Mouse (Mus musculus) small intestine, adult 2 months (tissue): ENCODE measurements around the gene Nkap. TPM values are rescaled to one million over a fixed set of nuclear protein-coding genes. Genes with fewer than 3 reads are reported as not detected.

Experiments
- H3K27ac ChIP-seq: fragments of 200-500 bp; 2 replicates; pipeline ENCODE4 v1.5.1; 2012; ENCODE audit warnings: low read depth, low read length, control low read depth, inconsistent platforms; ENCODE audit not compliant: insufficient read depth
- H3K27me3 ChIP-seq: fragments of 200-500 bp; 2 replicates; pipeline ENCODE4 v1.6.1; 2012; ENCODE audit warnings: mild to moderate bottlenecking, moderate library complexity, low read length, inconsistent platforms; ENCODE audit not compliant: control insufficient read depth, insufficient read depth
- H3K36me3 ChIP-seq: fragments of 200-500 bp; 2 replicates; pipeline ENCODE4 v1.6.1; 2012; ENCODE audit warnings: mild to moderate bottlenecking, low read length, control low read depth, inconsistent platforms; ENCODE audit not compliant: control insufficient read depth, insufficient read depth
- H3K4me1 ChIP-seq: fragments of 200-500 bp; 2 replicates; pipeline ENCODE4 v1.6.1; 2012; ENCODE audit warnings: low read length, inconsistent platforms, mixed read lengths; ENCODE audit not compliant: control insufficient read depth, insufficient read depth, insufficient read length
- H3K4me3 ChIP-seq: fragments of 200-500 bp; 2 replicates; pipeline ENCODE4 v1.5.1; 2012; ENCODE audit warnings: low read depth, mild to moderate bottlenecking, control low read depth, inconsistent platforms, low read length, moderate library complexity
- CTCF ChIP-seq: fragments of 200-500 bp; IDR thresholded peaks from 2 replicates; pipeline ENCODE4 v1.5.1; 2012; ENCODE audit warnings: low read depth, mild to moderate bottlenecking, control low read depth, inconsistent platforms, low read length, moderate library complexity, mixed read lengths; ENCODE audit not compliant: insufficient replicate concordance, insufficient read length; ENCODE audit errors: extremely low read depth
- POLR2A ChIP-seq: fragments of 200-500 bp; IDR thresholded peaks from 2 replicates; pipeline ENCODE4 v1.6.1; 2012; ENCODE audit warnings: low read depth, mild to moderate bottlenecking, control low read depth, inconsistent platforms, low read length, moderate library complexity
- WGBS: fragments of 180-500 bp; shearing (Covaris S2); methylation state at CpG from one replicate; pipeline ENCODE4 v1.1.7; 2018; 5-methylcytosine and 5-hydroxymethylcytosine counted together
- polyA plus RNA-seq: library from polyadenylated mRNA; depleted of rRNA; stranded (reverse); fragments of >200 nt; gene quantifications from 2 replicates; pipeline ENCODE4 v1.2.3, GENCODE M21; 2012

Nkap gene
- polyA plus RNA-seq, 1 experiment: 1.1 TPM

DNA sequence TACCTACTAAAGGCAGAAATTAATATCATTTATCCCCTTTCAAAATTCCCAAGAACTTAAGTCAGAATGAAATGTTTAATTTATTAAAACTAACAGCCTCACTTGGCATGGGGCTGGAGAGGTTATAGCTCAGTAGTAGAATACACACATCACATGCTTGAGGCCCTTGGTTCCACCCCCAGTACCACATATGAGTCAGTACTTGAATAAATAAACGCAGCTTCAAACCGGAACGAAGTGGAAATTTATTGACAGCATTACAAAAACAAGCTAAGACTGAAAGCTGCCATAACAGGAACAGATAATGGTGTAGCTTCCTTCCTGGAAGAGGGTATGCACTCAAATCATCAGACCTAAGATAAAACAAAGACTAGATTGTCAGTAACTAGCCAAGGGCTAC, 35.1 kb upstream of the Nkap start:
- TF ChIP-seq CTCF (no peak), POLR2A (no peak)
- 70% methylated on average over 3 of the region's 3 CpGs for WGBS
- Histone ChIP-seq H3K27me3 (no peaks in the 10 kb centered on the region), H3K4me1 (no peaks in the 10 kb centered on the region), H3K27ac (no peak overlapping the region), H3K36me3 (peaks cover 21% of the 10 kb centered on the region), H3K4me3 (no peak overlapping the region)

GRCm38 (mm10) chrX:37095106-37095768, 31.4 kb upstream of the Nkap start:
- Histone ChIP-seq H3K4me3 (peak overlapping the region; percentile 13; the same call in 1 of the 2 replicates), H3K27me3 (no peaks in the 10 kb centered on the region), H3K36me3 (peaks cover 26% of the 10 kb centered on the region), H3K27ac (no peak overlapping the region), H3K4me1 (no peaks in the 10 kb centered on the region)
- TF ChIP-seq POLR2A: no peak
- no peak for TF ChIP-seq CTCF
- 83% methylated on average over 11 of the region's 11 CpGs for WGBS

- H3K27ac ChIP-seq: no peak overlapping the region
- WGBS: 97% methylated on average over 3 of the region's 3 CpGs
- no peaks in the 10 kb centered on the region for H3K27me3 ChIP-seq
- H3K4me3 ChIP-seq: no peak overlapping the region
- H3K36me3 ChIP-seq: peaks cover 18% of the 10 kb centered on the region
- no peak for TF ChIP-seq CTCF
- no peak for TF ChIP-seq POLR2A
- no peaks in the 10 kb centered on the region for H3K4me1 ChIP-seq
Measured at GRCm38 (mm10) chrX:37098681-37099080, 27.9 kb upstream of the Nkap start.

GRCm38 (mm10) chrX:37103826-37104225, 22.8 kb upstream of the Nkap start:
- 68% methylated on average over 2 of the region's 2 CpGs for WGBS
- H3K27me3 ChIP-seq: no peaks in the 10 kb centered on the region
- no peak overlapping the region for H3K4me3 ChIP-seq
- H3K4me1 ChIP-seq: no peaks in the 10 kb centered on the region
- H3K27ac ChIP-seq: no peak overlapping the region
- TF ChIP-seq POLR2A (no peak), CTCF (peak; percentile 26; the same call in 1 of the 2 replicates)
- H3K36me3 ChIP-seq: 0 out of 2 replicates have a peak, but pooled peaks cover 6% of the 10 kb centered on the region

GRCm38 (mm10) chrX:37109526-37110192, 16.9 kb upstream of the Nkap start:
- WGBS: 6% methylated on average over 27 of the region's 27 CpGs
- no peaks in the 10 kb centered on the region for H3K27me3 ChIP-seq
- H3K27ac ChIP-seq: peak overlapping the region; percentile 91
- H3K4me3 ChIP-seq: peak overlapping the region; percentile 94
- H3K36me3 ChIP-seq: 0 out of 2 replicates have a peak, but pooled peaks cover 3% of the 10 kb centered on the region
- 0 out of 2 replicates have a peak, but pooled peaks cover 2% of the 10 kb centered on the region for H3K4me1 ChIP-seq
- TF ChIP-seq CTCF: no peak
- no peak for TF ChIP-seq POLR2A

- H3K36me3 ChIP-seq: 0 out of 2 replicates have a peak, but pooled peaks cover 2% of the 10 kb centered on the region
- 10% methylated on average over 30 of the region's 30 CpGs for WGBS
- TF ChIP-seq POLR2A: peak; percentile 57; the same call in 1 of the 2 replicates
- TF ChIP-seq CTCF: no peak
- peak within 1 kb of the TSS; percentile 91 for H3K27ac ChIP-seq
- 0 out of 2 replicates have a peak, but pooled peaks cover 2% of the 10 kb centered on the region for H3K4me1 ChIP-seq
- peak within 1 kb of the TSS; percentile 94 for H3K4me3 ChIP-seq
- no peaks in the 10 kb centered on the region for H3K27me3 ChIP-seq
Measured at GRCm38 (mm10) chrX:37110193-37110880, 16.3 kb upstream of the Nkap start, which contains the start of gene Upf3b. Upf3b (minus strand) TSS chrX:37110322.
